ENCODE assay signal across 14 mouse cellular contexts in the genomic region with DNA sequence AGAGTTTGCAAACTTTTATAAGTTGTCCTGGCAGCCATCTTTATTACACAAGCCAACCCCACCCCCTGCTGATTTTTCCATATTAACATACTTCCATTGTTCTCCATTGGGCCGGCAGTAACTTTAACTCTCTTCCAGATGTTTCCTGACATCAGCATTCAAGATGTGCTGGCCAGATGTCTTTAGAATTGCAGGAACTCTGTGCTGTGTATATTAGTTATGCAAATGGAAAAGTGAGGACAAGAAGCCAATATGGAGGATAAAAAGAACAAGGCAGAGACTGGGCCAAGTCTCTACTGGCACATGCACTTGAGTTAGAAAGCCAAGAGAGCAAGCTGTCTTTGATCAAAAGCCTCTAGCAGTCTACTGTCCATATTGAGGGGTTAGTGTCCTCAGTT. TPM values are rescaled to one million over a fixed set of nuclear protein-coding genes. Genes with fewer than 3 reads are reported as not detected.
A peak's percentile ranks its signal among the peaks of the same experiment; 100 is the strongest.
DNase-seq lines count a peak whose midpoint lies in the region; ATAC-seq and TF ChIP-seq lines count a peak whose summit lies in the region.
"Had no signal": no experiment of that assay in that cellular context is flagged by ENCODE, and none has a peak within 500 bp of the region (broad histone marks: within the 10 kb centered on the region; RNA-seq: fewer than 3 reads in every experiment).

No protein-coding gene starts in this region.

- H3K36me3 ChIP-seq in lung, embryonic 15.5 days, result no peaks in the 10 kb centered on the region
- no peaks in the 10 kb centered on the region for H3K36me3 ChIP-seq in heart, postnatal 0 days (replicated peaks; ENCODE audit: control insufficient read depth, insufficient read depth, low read length)
- H3K36me3 ChIP-seq in stomach, embryonic 16.5 days (ENCODE audit: control insufficient read depth, insufficient read depth, low read length), result no peaks in the 10 kb centered on the region

- no peak overlapping the region for H3K4me3 ChIP-seq in lung, embryonic 15.5 days
- H3K4me3 ChIP-seq in heart, postnatal 0 days (ENCODE audit: low read depth, low read length), result no peak overlapping the region
- no peak overlapping the region for H3K4me3 ChIP-seq in stomach, embryonic 16.5 days (replicated peaks; ENCODE audit: low read length)
- no peak overlapping the region for H3K4me3 ChIP-seq in left cerebral cortex, adult 2 months
- H3K4me3 ChIP-seq: myocyte had no signal

- H3K4me2 ChIP-seq in lung, embryonic 15.5 days, result no peak overlapping the region
- no peak overlapping the region for H3K4me2 ChIP-seq in heart, postnatal 0 days (ENCODE audit: low read depth, low read length)
- no peak overlapping the region for H3K4me2 ChIP-seq in stomach, embryonic 16.5 days (ENCODE audit: low read depth, low read length)
- H3K4me2 ChIP-seq: liver, embryonic 11.5 days had no signal

- intact Hi-C loops in left cerebral cortex, adult 2 months (cut with DNase I), result no loop called here

- no peak overlapping the region for H3K9ac ChIP-seq in lung, embryonic 15.5 days
- H3K9ac ChIP-seq in heart, postnatal 0 days (replicated peaks; ENCODE audit: low read depth, low read length), result no peak overlapping the region
- H3K9ac ChIP-seq in stomach, embryonic 16.5 days (ENCODE audit: low read length), result no peak overlapping the region

- H3K4me1 ChIP-seq in lung, embryonic 15.5 days, result 0 out of 2 replicates have a peak, but pooled peaks cover 3% of the 10 kb centered on the region
- H3K4me1 ChIP-seq in heart, postnatal 0 days (ENCODE audit: control insufficient read depth, insufficient read depth), result 0 out of 2 replicates have a peak, but pooled peaks cover 4% of the 10 kb centered on the region
- no peaks in the 10 kb centered on the region for H3K4me1 ChIP-seq in stomach, embryonic 16.5 days (ENCODE audit: control insufficient read depth, insufficient read depth, low read length)

- H3K27me3 ChIP-seq in lung, embryonic 15.5 days, result no peaks in the 10 kb centered on the region
- no peaks in the 10 kb centered on the region for H3K27me3 ChIP-seq in heart, postnatal 0 days (ENCODE audit: control insufficient read depth, insufficient read depth, low read length)
- H3K27me3 ChIP-seq in stomach, embryonic 16.5 days (ENCODE audit: control insufficient read depth, insufficient read depth, low read length), result no peaks in the 10 kb centered on the region

- peak; percentile 83 for TF ChIP-seq EP300 in heart, postnatal 0 days (IDR thresholded peaks at IDR 0.05; ENCODE audit: low read depth)

- WGBS in lung, embryonic 15.5 days, result 39% methylated on average over 1 of the region's 1 CpGs
- WGBS in heart, postnatal 0 days, result 50% methylated on average over 1 of the region's 1 CpGs
- 47% methylated on average over 1 of the region's 1 CpGs for WGBS in stomach, embryonic 16.5 days

- ATAC-seq in lung, embryonic 15.5 days (ENCODE audit: borderline replicate concordance, extremely low read depth, low FRiP score, low TSS enrichment), result peak; percentile 73; the same call in 1 of the 2 replicates
- ATAC-seq in heart, postnatal 0 days (ENCODE audit: insufficient read depth, low read depth), result peak; percentile 87
- peak; percentile 73 for ATAC-seq in stomach, embryonic 16.5 days (ENCODE audit: insufficient read depth, low FRiP score)
- ATAC-seq: activated CD4-positive, CD25-positive, alpha-beta regulatory T cell, adult 4 months had no signal

- H3K27ac ChIP-seq in lung, embryonic 15.5 days, result no peak overlapping the region
- H3K27ac ChIP-seq in heart, postnatal 0 days (ENCODE audit: low read depth), result peak overlapping the region; percentile 77
- peak overlapping the region; percentile 16 for H3K27ac ChIP-seq in stomach, embryonic 16.5 days (ENCODE audit: low read length)
- H3K27ac ChIP-seq in left cerebral cortex, adult 2 months, result no peak overlapping the region

- H3K9me3 ChIP-seq in lung, embryonic 15.5 days, result no peaks in the 10 kb centered on the region
- H3K9me3 ChIP-seq in heart, postnatal 0 days (replicated peaks; ENCODE audit: control insufficient read depth, low read length), result no peaks in the 10 kb centered on the region
- no peaks in the 10 kb centered on the region for H3K9me3 ChIP-seq in stomach, embryonic 16.5 days (replicated peaks; ENCODE audit: control insufficient read depth, low read length)

- peak; percentile 12 for DNase-seq in embryo, embryonic 11 days
- DNase-seq in embryo, embryonic 10.5 days (ENCODE audit: low spot score), result no peak
- DNase-seq in lung, postnatal 14 days, result no peak
- DNase-seq in heart, postnatal 0 days (ENCODE audit: low spot score), result peak; percentile 74
- DNase-seq in left cerebral cortex, adult 2 months (ENCODE audit: extremely low spot score in 1 of 2, low spot score in 2 of 2), result no peak
- no peak for DNase-seq in adrenal gland, adult 8-10 months
- DNase-seq: cerebellum, postnatal 10 days; right cerebral cortex, postnatal 4 days had no signal

- no peak for TF ChIP-seq CTCF in heart, postnatal 0 days (IDR thresholded peaks at IDR 0.05; ENCODE audit: low read depth)
- no peak for TF ChIP-seq CTCF in left cerebral cortex, adult 2 months (IDR thresholded peaks at IDR 0.05)

RNA-seq across cellular contexts. Expression of a gene that starts 28.9 kb away (rescaled TPM):
- 23.6 and 25.1 TPM in 2 replicates for polyA plus RNA-seq in lung, embryonic 15.5 days (2015; fragmentation: Nextera tagmentation; extraction: Ambion mirVana)
- total RNA-seq in heart, postnatal 0 days (2014; rRNA removed; ENCODE audit: low replicate concordance), result 88.9 and 90.9 TPM in 2 replicates
- polyA plus RNA-seq in heart, postnatal 0 days (2015; fragmentation: Nextera tagmentation; extraction: Ambion mirVana), result 24.9 and 26.1 TPM in 2 replicates
- polyA plus RNA-seq in stomach, embryonic 16.5 days (2015; fragmentation: Nextera tagmentation; extraction: Ambion mirVana), result 15.5 and 16.2 TPM in 2 replicates
- 10 to 100 TPM; 12.0 to 12.4 TPM for total RNA-seq in left cerebral cortex, adult 2 months (2021)
- 10 to 100 TPM; 34.4 to 44.0 (median 37.2) TPM for total RNA-seq in adrenal gland, adult 8-10 months (2022)
- total RNA-seq: megakaryocyte-erythroid progenitor cell, adult 5-6 weeks had no signal

RNA-seq across cellular contexts. Expression of a gene that starts 46.9 kb away (rescaled TPM):
- polyA plus RNA-seq in lung, embryonic 15.5 days (2015; fragmentation: Nextera tagmentation; extraction: Ambion mirVana), result 88.7 and 94.3 TPM in 2 replicates
- 18.3 and 70.3 TPM in 2 replicates for total RNA-seq in heart, postnatal 0 days (2014; rRNA removed; ENCODE audit: low replicate concordance)
- polyA plus RNA-seq in heart, postnatal 0 days (2015; fragmentation: Nextera tagmentation; extraction: Ambion mirVana), result 53.9 and 55.2 TPM in 2 replicates
- 62.2 and 74.5 TPM in 2 replicates for polyA plus RNA-seq in stomach, embryonic 16.5 days (2015; fragmentation: Nextera tagmentation; extraction: Ambion mirVana)
- total RNA-seq in left cerebral cortex, adult 2 months (2021), result 10 to 100 TPM; 21.8 to 22.9 TPM
- total RNA-seq in adrenal gland, adult 8-10 months (2022), result 10 to 100 TPM; 26.6 to 30.9 (median 29.1) TPM

Comparison
In these comparisons a context has a peak if more than half of its experiments do, and no peak if none do; other contexts are left out.
1. DNase-seq: peak in embryo, embryonic 11 days (single experiment) and heart, postnatal 0 days (single experiment); none in embryo, embryonic 10.5 days (single experiment), lung, postnatal 14 days (single experiment), left cerebral cortex, adult 2 months (0 of 2) and adrenal gland, adult 8-10 months (single experiment).
2. H3K27ac ChIP-seq: peak in heart, postnatal 0 days (single experiment) and stomach, embryonic 16.5 days (single experiment); none in lung, embryonic 15.5 days (single experiment) and left cerebral cortex, adult 2 months (single experiment).
3. Peak in every context shown above with its lines, with median percentiles within 50 percentile points of each other: ATAC-seq.